Mouse (Mus musculus): Measurements from ENCODE around the gene Tmem104.

The Tmem104 gene

GRCm38 (mm10) chr11:115187224-115187639 is at the start of gene Tmem104:
Gene Tmem104, plus strand, starts transcription at chr11:115187487.
- DNase-seq (ENCODE audit: low spot score in 2 of 2), result peak; percentile 99

- DNase-seq (ENCODE audit: low spot score in 2 of 2), result peak; percentile 40 to 48
Measured at GRCm38 (mm10) chr11:115138597-115139262, 48.6 kb upstream of the Tmem104 start.

- peak in 1 of 2 experiments; percentile 18 for DNase-seq (ENCODE audit: low spot score in 2 of 2)
Measured at GRCm38 (mm10) chr11:115141970-115142369, 45.3 kb upstream of the Tmem104 start.

- no peak for DNase-seq (ENCODE audit: low spot score in 2 of 2)
Measured at GRCm38 (mm10) chr11:115147813-115148212, 39.5 kb upstream of the Tmem104 start.

- no peak for DNase-seq (ENCODE audit: low spot score in 2 of 2)
Measured at GRCm38 (mm10) chr11:115150741-115151254, 36.5 kb upstream of the Tmem104 start.

- DNase-seq (ENCODE audit: low spot score in 2 of 2), result no peak
Measured at GRCm38 (mm10) chr11:115151755-115152429, 35.4 kb upstream of the Tmem104 start.

GRCm38 (mm10) chr11:115153088-115153487 is 34.2 kb upstream of the Tmem104 start:
- DNase-seq (ENCODE audit: low spot score in 2 of 2), result no peak

GRCm38 (mm10) chr11:115153699-115154292 is 33.5 kb upstream of the Tmem104 start:
- peak; percentile 89 to 90 for DNase-seq (ENCODE audit: low spot score in 2 of 2)

- peak; percentile 45 to 53 for DNase-seq (ENCODE audit: low spot score in 2 of 2)
Measured at GRCm38 (mm10) chr11:115155053-115155634, 32.1 kb upstream of the Tmem104 start.

- peak; percentile 82 to 83 for DNase-seq (ENCODE audit: low spot score in 2 of 2)
Measured at GRCm38 (mm10) chr11:115157933-115158719, 29.2 kb upstream of the Tmem104 start.

GRCm38 (mm10) chr11:115160016-115160797 is 27.1 kb upstream of the Tmem104 start:
- peak; percentile 62 for DNase-seq (ENCODE audit: low spot score in 2 of 2)

- peak; percentile 72 to 82 for DNase-seq (ENCODE audit: low spot score in 2 of 2)
Measured at GRCm38 (mm10) chr11:115160883-115161577, 26.3 kb upstream of the Tmem104 start.

GRCm38 (mm10) chr11:115161578-115162204 is 25.6 kb upstream of the Tmem104 start:
- peak; percentile 68 to 77 for DNase-seq (ENCODE audit: low spot score in 2 of 2)

- no peak for DNase-seq (ENCODE audit: low spot score in 2 of 2)
Measured at GRCm38 (mm10) chr11:115162205-115162601, 25.1 kb upstream of the Tmem104 start.

GRCm38 (mm10) chr11:115162832-115163480 is 24.3 kb upstream of the Tmem104 start, which contains the start of gene Slc9a3r1:
Gene Slc9a3r1, plus strand, starts transcription at chr11:115163341.
- DNase-seq (ENCODE audit: low spot score in 2 of 2), result peak; percentile 99 to 100

GRCm38 (mm10) chr11:115163568-115164150 is 23.6 kb upstream of the Tmem104 start:
- peak; percentile 57 to 61 for DNase-seq (ENCODE audit: low spot score in 2 of 2)

- no peak for DNase-seq (ENCODE audit: low spot score in 2 of 2)
Measured at GRCm38 (mm10) chr11:115164341-115164975, 22.8 kb upstream of the Tmem104 start.

GRCm38 (mm10) chr11:115164976-115165374 is 22.3 kb upstream of the Tmem104 start:
- no peak for DNase-seq (ENCODE audit: low spot score in 2 of 2)

All from spleen, postnatal 36 days (tissue).